21 mouse cellular contexts compared by ENCODE assay signal in the genomic region with DNA sequence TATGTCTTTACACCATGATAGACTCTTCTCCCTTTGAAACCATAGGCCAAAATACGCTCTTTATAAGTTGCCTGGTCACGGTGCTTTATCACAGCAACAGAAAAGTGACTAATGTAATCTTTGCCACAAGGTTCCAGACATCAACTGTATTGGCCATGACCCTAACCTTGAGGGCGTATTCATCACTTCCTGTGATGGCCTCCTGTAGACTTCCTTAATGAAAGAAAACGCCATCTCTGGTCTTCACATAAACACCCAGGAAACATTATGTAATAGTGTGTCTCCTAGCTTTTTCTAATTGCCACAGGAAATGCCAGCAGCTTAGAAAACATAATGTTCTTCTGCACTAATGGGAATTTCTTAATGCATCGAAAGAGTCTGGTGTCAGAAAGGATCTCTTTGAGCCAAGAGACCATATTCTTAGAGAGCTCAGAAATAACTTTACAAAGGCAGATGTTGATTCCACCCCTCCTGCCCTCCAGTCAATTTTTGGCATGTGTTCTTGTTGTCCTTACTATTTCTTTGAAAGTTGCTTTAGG. TPM values are rescaled to one million over a fixed set of nuclear protein-coding genes. Genes with fewer than 3 reads are reported as not detected.
"Had no signal": no experiment of that assay in that cellular context is flagged by ENCODE, and none has a peak within 500 bp of the region (broad histone marks: within the 10 kb centered on the region; RNA-seq: fewer than 3 reads in every experiment).

No protein-coding gene starts in this region.

- H3K4me1 ChIP-seq: liver, embryonic 15.5 days; midbrain, embryonic 10.5 days; midbrain, embryonic 12.5 days; neural tube, embryonic 13.5 days; neural tube, embryonic 15.5 days had no signal

- H3K4me3 ChIP-seq: liver, embryonic 15.5 days; midbrain, embryonic 10.5 days; midbrain, embryonic 12.5 days; myocyte; neural tube, embryonic 13.5 days; neural tube, embryonic 15.5 days had no signal

- H3K36me3 ChIP-seq: liver, embryonic 15.5 days; midbrain, embryonic 10.5 days; midbrain, embryonic 12.5 days; neural tube, embryonic 13.5 days; neural tube, embryonic 15.5 days had no signal

- H3K9me3 ChIP-seq: liver, embryonic 15.5 days; midbrain, embryonic 10.5 days; midbrain, embryonic 12.5 days; neural tube, embryonic 13.5 days; neural tube, embryonic 15.5 days had no signal

- DNase-seq: lung, adult 18-20 months; lung, embryonic 14.5 days; lung, postnatal 4 days; midbrain, embryonic 14.5 days; retina, postnatal 1 day; right cerebral cortex, adult 18-20 months; right cerebral cortex, postnatal 25 days; right cerebral cortex, postnatal 4 days; spleen, adult 18-20 months; thymus, adult 18-20 months; thymus, postnatal 14 days; thymus, postnatal 36 days had no signal

- H3K9ac ChIP-seq: liver, embryonic 15.5 days; lung, embryonic 14.5 days; midbrain, embryonic 12.5 days; neural tube, embryonic 13.5 days; neural tube, embryonic 15.5 days had no signal

- H3K27ac ChIP-seq: liver, embryonic 15.5 days; midbrain, embryonic 10.5 days; midbrain, embryonic 12.5 days; neural tube, embryonic 13.5 days; neural tube, embryonic 15.5 days had no signal

- ATAC-seq: midbrain, embryonic 16.5 days had no signal

- H3K27me3 ChIP-seq: liver, embryonic 15.5 days had no signal

- H3K4me2 ChIP-seq: liver, embryonic 15.5 days; lung, embryonic 14.5 days; midbrain, embryonic 12.5 days; neural tube, embryonic 13.5 days; neural tube, embryonic 15.5 days had no signal

RNA-seq across cellular contexts. Expression of a gene that starts 20.5 kb away (rescaled TPM):
- total RNA-seq: megakaryocyte, adult 5-6 weeks; megakaryocyte-erythroid progenitor cell, adult 5-6 weeks had no signal
